Mouse (Mus musculus): ENCODE measurements around the gene Trpc3. TPM values are rescaled to one million over a fixed set of nuclear protein-coding genes. Genes with fewer than 3 reads are reported as not detected.
A peak's percentile ranks its signal among the peaks of the same experiment; 100 is the strongest.
"Not testable (repeated sequence)": the region's sequence is repeated elsewhere in the genome, so short reads cannot be mapped to it uniquely, and the experiment has no call there.

Gene Trpc3
- total RNA-seq, 1 experiment, result 0.54 TPM

- Histone ChIP-seq H3K9ac (ENCODE audit: insufficient read depth, low read depth, low read length, poor library complexity, severe bottlenecking) (peak within 1 kb of the TSS; percentile 82), H3K9me3 (ENCODE audit: control insufficient read depth, insufficient read depth, low read depth, low read length) (no peaks in the 10 kb centered on the region), H3K36me3 (ENCODE audit: control insufficient read depth, insufficient read depth, low read length, poor library complexity, severe bottlenecking) (no peaks in the 10 kb centered on the region), H3K27ac (ENCODE audit: insufficient read depth, low read depth, low read length, poor library complexity, severe bottlenecking) (no peak within 1 kb of the TSS), H3K4me1 (ENCODE audit: control insufficient read depth in 2 of 2, insufficient read depth in 2 of 2, low read length in 2 of 2, poor library complexity in 1 of 2) (peaks cover 0 to 3% of the 10 kb centered on the region in 2 experiments; a peak in 2 of 4 replicates), H3K4me3 (ENCODE audit: insufficient read depth in 1 of 2, low read depth in 1 of 2, low read length in 2 of 2, poor library complexity in 1 of 2, severe bottlenecking in 1 of 2) (peak within 1 kb of the TSS; percentile 65 to 78)
- no peak for TF ChIP-seq CHD2 (IDR thresholded peaks at IDR 0.05; ENCODE audit: low read depth, low read length)
- TF ChIP-seq ZC3H11A (IDR thresholded peaks at IDR 0.05; ENCODE audit: borderline replicate concordance, low read depth, low read length), result no peak
- no peak for TF ChIP-seq ZNF384 (IDR thresholded peaks at IDR 0.05; ENCODE audit: low read depth, low read length)
- TF ChIP-seq MAFK (IDR thresholded peaks at IDR 0.05; ENCODE audit: insufficient read depth, low read depth, low read length), result no peak
- TF ChIP-seq HCFC1 (IDR thresholded peaks at IDR 0.05; ENCODE audit: borderline replicate concordance, insufficient read depth, low read length), result no peak
- in situ Hi-C loops (cut with MboI; ENCODE audit: low sequenced_read_pairs in 2 of 2, unreplicated experiment in 2 of 2), result no loop called here
- DNase-seq (ENCODE audit: low read depth, low spot score), result peak; percentile 93
Observed at GRCm38 (mm10) chr3:36613202-36613907, 76.6 kb downstream of the Trpc3 start, which contains the start of gene Bbs7. Gene Bbs7, minus strand, starts transcription at chr3:36613477.

- Histone ChIP-seq H3K9me3 (ENCODE audit: control insufficient read depth, insufficient read depth, low read depth, low read length) (no peaks in the 10 kb centered on the region), H3K4me1 (ENCODE audit: control insufficient read depth in 2 of 2, insufficient read depth in 2 of 2, low read length in 2 of 2, poor library complexity in 1 of 2) (peaks cover 0 to 3% of the 10 kb centered on the region in 2 experiments; a peak in 2 of 4 replicates), H3K27ac (ENCODE audit: insufficient read depth, low read depth, low read length, poor library complexity, severe bottlenecking) (no peak overlapping the region), H3K36me3 (ENCODE audit: control insufficient read depth, insufficient read depth, low read length, poor library complexity, severe bottlenecking) (no peaks in the 10 kb centered on the region), H3K9ac (ENCODE audit: insufficient read depth, low read depth, low read length, poor library complexity, severe bottlenecking) (peak overlapping the region; percentile 82), H3K4me3 (ENCODE audit: insufficient read depth in 1 of 2, low read depth in 1 of 2, low read length in 2 of 2, poor library complexity in 1 of 2, severe bottlenecking in 1 of 2) (peak overlapping the region; percentile 65 to 78)
- TF ChIP-seq CHD2 (IDR thresholded peaks at IDR 0.05; ENCODE audit: low read depth, low read length) (no peak), ZC3H11A (IDR thresholded peaks at IDR 0.05; ENCODE audit: borderline replicate concordance, low read depth, low read length) (no peak), ZNF384 (IDR thresholded peaks at IDR 0.05; ENCODE audit: low read depth, low read length) (no peak)
- DNase-seq (ENCODE audit: low read depth, low spot score), result no peak
- in situ Hi-C loops (cut with MboI; ENCODE audit: low sequenced_read_pairs in 2 of 2, unreplicated experiment in 2 of 2), result no loop called here
Observed at GRCm38 (mm10) chr3:36612687-36613086, 77.3 kb downstream of the Trpc3 start.

DNA sequence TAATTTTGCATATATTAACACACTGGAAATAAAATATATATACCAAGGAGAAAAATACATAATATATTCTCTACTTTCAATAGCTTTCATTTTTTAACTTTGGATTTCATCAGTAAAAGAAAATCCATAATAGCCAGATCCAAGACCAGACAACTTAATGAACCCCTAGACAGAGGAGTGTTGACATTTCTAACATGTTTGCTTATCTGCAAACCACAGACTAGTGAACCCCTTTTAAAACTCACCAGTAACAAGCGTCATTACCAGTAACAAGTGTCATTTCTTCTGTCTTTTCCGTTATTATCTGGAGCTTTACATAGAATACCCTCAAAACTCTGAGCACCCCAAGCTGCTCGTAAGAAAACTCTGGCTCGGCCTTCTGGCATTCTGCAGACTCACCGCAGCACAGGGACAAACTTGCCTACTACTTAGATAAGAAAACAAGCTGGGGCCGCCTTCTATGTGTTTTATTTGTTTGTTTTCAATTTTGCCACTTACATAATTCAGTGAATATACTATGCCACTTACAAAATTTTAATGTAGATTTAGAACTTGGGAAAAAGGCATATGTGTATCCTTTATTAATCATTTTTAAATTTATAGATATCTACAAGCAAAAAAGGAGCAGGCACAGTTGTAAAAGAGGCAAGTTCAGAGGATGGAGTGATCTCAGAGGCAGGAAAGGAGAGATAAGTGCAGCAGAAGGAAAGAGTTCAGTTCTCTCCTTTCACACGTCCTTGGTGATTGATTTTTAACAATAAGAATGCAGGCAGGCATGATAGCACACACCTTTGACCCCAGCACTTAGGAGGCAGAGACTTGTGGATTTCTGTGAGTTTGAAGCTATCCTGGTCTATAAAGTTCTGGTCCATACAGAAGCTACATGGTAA lies 83.8 kb downstream of the Trpc3 start:
- Histone ChIP-seq H3K9ac (ENCODE audit: insufficient read depth, low read depth, low read length, poor library complexity, severe bottlenecking) (no peak overlapping the region), H3K4me1 (ENCODE audit: control insufficient read depth in 2 of 2, insufficient read depth in 2 of 2, low read length in 2 of 2, poor library complexity in 1 of 2) (no peaks in the 10 kb centered on the region), H3K4me3 (ENCODE audit: insufficient read depth in 1 of 2, low read depth in 1 of 2, low read length in 2 of 2, poor library complexity in 1 of 2, severe bottlenecking in 1 of 2) (no peak overlapping the region), H3K9me3 (ENCODE audit: control insufficient read depth, insufficient read depth, low read depth, low read length) (no peaks in the 10 kb centered on the region), H3K36me3 (ENCODE audit: control insufficient read depth, insufficient read depth, low read length, poor library complexity, severe bottlenecking) (no peaks in the 10 kb centered on the region), H3K27ac (ENCODE audit: insufficient read depth, low read depth, low read length, poor library complexity, severe bottlenecking) (no peak overlapping the region)
- DNase-seq (ENCODE audit: low read depth, low spot score), result no peak
- in situ Hi-C loops (cut with MboI; ENCODE audit: low sequenced_read_pairs in 2 of 2, unreplicated experiment in 2 of 2), result no loop called here
- no peak for TF ChIP-seq CHD2 (IDR thresholded peaks at IDR 0.05; ENCODE audit: low read depth, low read length)

GRCm38 (mm10) chr3:36599773-36600172 lies 90.2 kb downstream of the Trpc3 start:
- H3K9me3 ChIP-seq (ENCODE audit: control insufficient read depth, insufficient read depth, low read depth, low read length); H3K27ac ChIP-seq (ENCODE audit: insufficient read depth, low read depth, low read length, poor library complexity, severe bottlenecking); H3K4me3 ChIP-seq (ENCODE audit: insufficient read depth in 1 of 2, low read depth in 1 of 2, low read length in 2 of 2, poor library complexity in 1 of 2, severe bottlenecking in 1 of 2); in situ Hi-C loops (cut with MboI; ENCODE audit: low sequenced_read_pairs in 2 of 2, unreplicated experiment in 2 of 2); H3K9ac ChIP-seq (ENCODE audit: insufficient read depth, low read depth, low read length, poor library complexity, severe bottlenecking); H3K4me1 ChIP-seq (ENCODE audit: control insufficient read depth in 2 of 2, insufficient read depth in 2 of 2, low read length in 2 of 2, poor library complexity in 1 of 2); DNase-seq (ENCODE audit: low read depth, low spot score); H3K36me3 ChIP-seq (ENCODE audit: control insufficient read depth, insufficient read depth, low read length, poor library complexity, severe bottlenecking): not testable (repeated sequence)

DNA sequence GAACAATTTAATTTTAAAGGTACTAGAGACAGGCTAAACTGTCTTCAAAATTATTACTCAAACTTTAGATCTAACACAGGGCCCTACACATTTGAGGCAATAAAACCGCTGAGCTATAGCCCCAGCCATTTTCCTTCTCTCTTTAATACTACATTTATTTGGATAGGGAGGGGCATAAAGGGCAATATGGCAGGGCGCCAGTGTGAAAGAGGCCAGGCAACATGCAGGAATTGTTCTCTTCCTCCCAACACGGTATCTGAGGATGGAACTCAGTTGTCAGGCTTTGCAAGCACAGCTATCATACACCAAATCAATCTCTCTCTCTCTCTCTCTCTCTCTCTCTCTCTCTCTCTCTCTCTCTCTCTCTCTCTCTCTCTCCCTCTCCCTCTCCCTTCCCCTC lies 91.2 kb downstream of the Trpc3 start:
- Histone ChIP-seq H3K4me3 (ENCODE audit: insufficient read depth in 1 of 2, low read depth in 1 of 2, low read length in 2 of 2, poor library complexity in 1 of 2, severe bottlenecking in 1 of 2) (no peak overlapping the region), H3K27ac (ENCODE audit: insufficient read depth, low read depth, low read length, poor library complexity, severe bottlenecking) (no peak overlapping the region), H3K9me3 (ENCODE audit: control insufficient read depth, insufficient read depth, low read depth, low read length) (no peaks in the 10 kb centered on the region), H3K9ac (ENCODE audit: insufficient read depth, low read depth, low read length, poor library complexity, severe bottlenecking) (no peak overlapping the region), H3K36me3 (ENCODE audit: control insufficient read depth, insufficient read depth, low read length, poor library complexity, severe bottlenecking) (no peaks in the 10 kb centered on the region), H3K4me1 (ENCODE audit: control insufficient read depth in 2 of 2, insufficient read depth in 2 of 2, low read length in 2 of 2, poor library complexity in 1 of 2) (no peaks in the 10 kb centered on the region; a peak in 1 of 4 replicates)
- in situ Hi-C loops (cut with MboI; ENCODE audit: low sequenced_read_pairs in 2 of 2, unreplicated experiment in 2 of 2), result no loop called here
- TF ChIP-seq MAFK (IDR thresholded peaks at IDR 0.05; ENCODE audit: insufficient read depth, low read depth, low read length) (no peak), HCFC1 (IDR thresholded peaks at IDR 0.05; ENCODE audit: borderline replicate concordance, insufficient read depth, low read length) (no peak)
- DNase-seq (ENCODE audit: low read depth, low spot score), result no peak

Measured in ES-E14 (cell line).